Mouse (Mus musculus) splenic B cell, adult 2 months (primary cell): Measurements from ENCODE around the gene Hoxc5.

Source experiments
- DNase-seq: peaks from one replicate; pipeline ENCODE4 v3.0.0-alpha.2; 2011; ENCODE audit warnings: low read depth, low spot score
- H3K27me3 ChIP-seq: 2 replicates; pipeline ENCODE4 v1.6.1; 2012; ENCODE audit warnings: mild to moderate bottlenecking, low read length, moderate library complexity, mixed read lengths; ENCODE audit not compliant: control insufficient read depth, poor library complexity, insufficient read depth, severe bottlenecking
- H3K36me3 ChIP-seq: 2 replicates; pipeline ENCODE4 v1.6.1; 2012; ENCODE audit warnings: mild to moderate bottlenecking, low read length, moderate library complexity, mixed read lengths; ENCODE audit not compliant: control insufficient read depth, poor library complexity, insufficient read depth, severe bottlenecking

Gene Hoxc5

DNA sequence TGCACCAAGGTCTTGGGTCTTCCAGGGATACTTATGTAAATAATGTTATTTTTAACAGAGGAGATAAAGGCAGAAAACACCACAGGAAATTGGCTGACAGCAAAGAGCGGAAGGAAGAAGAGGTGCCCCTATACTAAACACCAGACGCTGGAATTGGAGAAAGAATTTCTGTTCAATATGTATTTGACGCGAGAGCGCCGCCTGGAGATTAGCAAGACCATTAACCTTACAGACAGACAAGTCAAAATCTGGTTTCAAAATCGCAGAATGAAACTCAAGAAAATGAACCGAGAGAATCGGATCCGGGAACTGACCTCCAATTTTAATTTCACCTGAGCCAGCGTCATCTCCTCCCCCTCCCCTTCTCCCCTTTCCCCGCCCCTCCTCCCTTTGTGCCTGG, 3.5 kb downstream of the Hoxc5 start:
- DNase-seq = no peak
- no peaks in the 10 kb centered on the region for H3K36me3 ChIP-seq
- H3K27me3 ChIP-seq = peaks cover 2% of the 10 kb centered on the region

DNA sequence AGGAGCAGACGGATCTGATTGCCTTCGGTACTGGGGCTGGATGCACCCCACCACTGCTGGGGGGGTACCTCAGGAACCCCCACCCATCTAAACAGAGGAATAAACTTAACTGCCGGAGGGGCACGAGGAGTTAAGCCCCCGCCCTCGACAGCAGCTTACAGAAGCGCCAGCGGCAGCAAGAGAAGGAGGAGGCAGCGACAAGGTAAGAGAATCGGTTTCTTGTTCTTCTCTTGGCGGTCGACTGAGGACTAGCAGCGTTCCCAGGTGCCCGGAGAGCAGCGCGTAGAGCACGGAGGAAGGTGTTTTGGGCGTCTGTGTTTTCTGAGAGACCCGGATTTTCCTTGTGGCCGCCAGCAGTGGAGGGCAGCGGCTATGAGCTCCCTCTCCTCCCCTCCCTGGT, 5.0 kb downstream of the Hoxc5 start:
- no peak for DNase-seq
- H3K27me3 ChIP-seq = peaks cover 2% of the 10 kb centered on the region
- H3K36me3 ChIP-seq = no peaks in the 10 kb centered on the region

DNA sequence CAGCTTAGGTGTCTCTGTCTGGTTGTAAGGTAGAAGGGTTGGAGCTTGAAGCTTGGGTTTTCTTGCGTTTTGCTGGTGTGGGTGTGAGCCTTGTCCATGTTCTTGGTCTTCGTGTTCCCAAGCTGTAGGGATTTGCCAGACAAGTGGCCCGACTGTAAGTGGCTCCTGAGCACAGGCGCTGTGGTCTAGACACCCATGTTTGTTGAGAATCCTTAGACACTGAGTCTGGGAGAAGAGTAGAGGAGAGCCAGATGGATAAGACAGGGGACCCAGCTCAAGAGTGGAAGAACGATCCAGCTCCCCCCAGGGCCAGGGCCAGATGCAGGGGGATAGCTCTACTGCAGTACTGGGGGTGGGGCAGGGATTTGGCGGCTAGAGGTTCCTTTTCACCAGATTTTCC, 5.5 kb downstream of the Hoxc5 start:
- DNase-seq = no peak
- Histone ChIP-seq H3K36me3 (no peaks in the 10 kb centered on the region), H3K27me3 (no peaks in the 10 kb centered on the region; the same call in 1 of the 2 replicates)

DNA sequence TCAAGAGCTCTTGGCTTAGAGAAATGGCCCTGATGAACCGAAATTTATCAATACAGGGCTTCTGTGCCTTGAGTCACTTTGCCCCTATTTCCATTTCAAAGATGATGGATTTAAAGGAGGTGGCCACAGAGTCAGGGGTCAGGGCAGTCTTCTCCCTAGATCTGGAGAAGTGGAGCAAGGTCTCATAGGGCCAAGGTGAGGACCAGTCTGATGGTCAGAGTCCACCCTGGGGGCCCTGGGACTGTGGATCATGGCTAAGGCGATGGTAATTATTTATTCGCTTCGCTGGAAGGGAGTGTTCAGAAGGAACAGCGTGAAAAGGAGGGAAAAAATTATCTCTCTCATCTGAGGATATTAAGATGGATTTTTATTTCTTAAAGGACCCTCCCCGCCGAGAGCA, 7.8 kb downstream of the Hoxc5 start:
- H3K27me3 ChIP-seq = peaks cover 1% of the 10 kb centered on the region
- no peak for DNase-seq
- no peaks in the 10 kb centered on the region for H3K36me3 ChIP-seq

DNA sequence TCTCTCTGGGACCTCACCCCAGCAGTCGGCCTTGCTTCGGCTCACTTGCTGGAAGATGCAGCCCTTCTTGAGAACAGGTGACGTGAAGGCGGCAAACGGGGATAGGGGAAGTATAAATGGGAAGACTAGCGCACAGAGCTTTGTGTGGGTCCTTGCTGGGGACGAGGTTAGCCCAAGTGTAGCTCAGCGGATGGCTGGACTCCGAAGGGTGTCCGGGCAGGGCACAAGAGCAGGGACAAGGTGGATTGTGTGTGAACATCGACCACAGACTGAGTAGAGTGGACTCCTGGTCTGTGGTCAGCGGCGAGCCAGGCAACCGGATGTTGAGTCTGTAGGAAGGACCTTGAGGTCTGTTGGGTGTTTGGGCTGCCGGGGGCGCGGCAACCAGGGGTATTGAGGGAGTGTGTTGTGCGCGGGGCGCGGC, 8.5 kb downstream of the Hoxc5 start:
- no peaks in the 10 kb centered on the region for H3K36me3 ChIP-seq
- no peak for DNase-seq
- H3K27me3 ChIP-seq = peaks cover 2% of the 10 kb centered on the region

DNA sequence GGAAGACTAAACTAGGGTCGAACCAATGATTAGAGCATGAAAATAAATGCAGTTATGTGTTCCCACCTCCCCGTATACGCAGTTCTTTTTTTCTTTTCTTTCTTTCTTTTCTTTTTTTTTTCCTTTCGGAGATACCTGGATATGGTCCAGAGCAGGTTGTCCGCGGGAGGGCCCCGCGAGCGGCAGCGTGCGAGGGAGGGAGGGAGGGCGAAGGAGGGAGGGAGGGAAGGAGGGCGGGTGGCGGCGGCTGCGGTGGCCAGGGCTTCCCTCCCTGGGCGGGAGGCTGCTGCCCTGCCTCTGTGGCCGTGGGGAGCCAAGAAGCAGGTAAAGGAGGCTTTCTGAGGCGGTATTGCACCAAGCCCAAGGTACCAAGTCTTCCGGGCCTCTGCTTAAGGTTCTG, 8.9 kb downstream of the Hoxc5 start, which contains the start of gene Hoxc9:
Gene Hoxc9 (plus strand): TSS at position 269 of the 400 bp plus-strand sequence.
- DNase-seq = no peak
- Histone ChIP-seq H3K36me3 (no peaks in the 10 kb centered on the region), H3K27me3 (peaks cover 2% of the 10 kb centered on the region)

DNA sequence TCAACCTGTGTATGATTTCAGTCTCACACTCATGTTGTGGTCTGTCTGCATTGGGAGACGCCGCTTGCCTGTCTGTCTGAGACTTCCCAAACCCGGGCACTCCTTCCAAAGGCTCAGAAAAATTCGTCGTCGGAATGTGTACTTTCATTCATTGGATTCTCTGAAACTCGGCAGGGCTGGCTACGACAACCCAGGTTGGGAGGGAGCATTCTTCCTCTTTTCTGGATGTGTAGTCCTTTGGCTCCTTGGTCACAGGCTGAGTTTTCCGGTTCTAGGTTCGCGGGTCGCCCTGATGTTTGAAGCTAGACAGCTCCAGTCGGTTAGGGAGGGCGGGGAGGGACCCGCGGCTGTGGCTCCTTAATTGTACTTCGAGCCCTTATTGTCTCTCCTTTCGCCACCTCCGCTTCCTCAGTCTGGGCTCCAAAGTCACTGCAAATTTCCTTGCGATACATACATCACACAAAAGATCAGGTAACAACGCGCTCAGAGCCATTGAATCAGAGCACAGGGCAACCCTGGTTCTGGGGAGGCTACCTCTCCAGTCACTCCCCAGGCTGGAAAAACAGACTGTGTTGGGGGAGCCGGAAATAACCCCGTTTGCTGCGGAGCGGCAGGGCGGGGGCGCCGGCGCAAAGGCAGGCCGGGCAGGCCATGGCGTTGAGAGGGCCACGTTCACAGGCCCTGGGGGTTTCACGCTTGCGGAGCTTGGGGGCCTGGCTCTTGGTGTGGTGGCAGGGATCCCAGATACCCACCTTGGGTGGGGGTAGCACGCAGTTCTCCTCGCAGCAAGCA, 9.6 kb downstream of the Hoxc5 start:
- DNase-seq = no peak

DNA sequence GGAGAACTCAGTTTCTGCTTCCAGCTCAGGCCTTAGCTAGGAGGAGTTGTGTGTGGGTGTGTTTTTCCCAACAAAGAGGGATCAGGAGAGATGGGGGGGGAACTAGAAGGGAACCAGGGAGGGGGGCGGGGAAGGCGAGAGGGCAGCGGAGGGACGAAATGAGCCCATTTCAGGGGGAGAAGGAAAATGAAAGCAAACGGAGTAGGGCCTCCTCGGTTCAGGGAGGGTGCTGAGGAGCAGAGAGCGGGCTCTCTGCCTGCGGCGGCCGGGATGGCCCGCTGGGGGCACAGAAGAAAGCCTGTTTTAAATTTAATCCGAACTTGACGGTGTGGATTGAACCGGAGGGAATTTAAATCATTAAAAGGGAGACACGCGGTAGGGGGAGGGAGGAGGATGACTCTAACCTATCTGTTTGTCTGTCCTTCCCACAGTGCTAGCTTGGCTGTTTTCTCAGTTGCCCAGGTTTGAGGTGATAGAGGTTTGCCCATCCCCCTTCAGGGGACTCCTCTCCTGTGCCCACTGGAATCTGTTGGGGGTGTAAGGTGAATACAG, 10.3 kb downstream of the Hoxc5 start:
- peaks cover 2% of the 10 kb centered on the region for H3K27me3 ChIP-seq
- H3K36me3 ChIP-seq = no peaks in the 10 kb centered on the region
- no peak for DNase-seq

More for the DNA sequence above, 9.6 kb downstream of the Hoxc5 start:
- Histone ChIP-seq H3K27me3 (peaks cover 2% of the 10 kb centered on the region), H3K36me3 (no peaks in the 10 kb centered on the region)

DNA sequence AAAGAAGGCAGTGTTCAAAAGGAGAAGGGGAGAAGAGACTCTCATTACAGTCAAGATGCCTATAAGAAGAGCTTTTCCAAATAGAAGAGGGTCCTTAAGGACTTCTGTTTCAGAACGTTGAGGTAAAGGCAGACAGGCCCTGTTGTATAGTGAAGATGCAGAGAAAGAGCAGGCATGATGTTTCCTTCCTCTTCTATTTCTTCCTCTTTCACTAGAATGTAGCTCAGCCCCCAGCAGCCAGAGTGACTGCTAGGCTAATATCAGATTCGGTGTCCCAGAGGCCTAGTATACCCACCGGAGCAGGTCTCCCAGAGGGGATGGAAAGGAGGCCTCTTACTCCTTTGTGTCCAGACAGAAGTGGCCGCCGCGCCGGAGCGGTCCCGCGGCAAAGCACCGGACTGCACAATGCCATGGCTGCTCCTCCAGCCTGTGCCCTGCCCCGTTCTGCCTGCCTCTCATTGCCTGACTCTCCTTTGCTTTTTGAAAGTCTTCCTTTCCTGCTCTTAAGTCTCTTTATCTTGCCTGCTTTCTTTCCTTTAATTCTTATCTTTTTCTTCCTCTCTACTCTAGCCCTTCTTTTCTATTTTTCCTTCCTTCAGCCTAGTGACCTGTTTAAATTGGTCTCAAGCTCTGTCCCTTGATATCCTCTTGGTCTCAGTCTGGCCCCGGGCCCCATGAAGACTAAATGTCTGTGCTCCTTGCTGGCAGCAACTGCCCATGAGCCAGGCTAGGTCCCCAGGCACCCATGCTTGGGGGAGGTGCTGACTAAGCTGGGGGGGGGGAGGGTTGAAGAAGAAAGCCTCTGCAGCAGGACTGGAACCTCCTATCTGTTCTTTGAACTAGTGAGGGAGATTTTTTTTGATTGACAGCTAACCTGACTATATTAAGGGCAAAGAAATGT, 11.6 kb downstream of the Hoxc5 start:
- H3K27me3 ChIP-seq = peaks cover 2% of the 10 kb centered on the region
- no peaks in the 10 kb centered on the region for H3K36me3 ChIP-seq
- DNase-seq = peak; percentile 36

DNA sequence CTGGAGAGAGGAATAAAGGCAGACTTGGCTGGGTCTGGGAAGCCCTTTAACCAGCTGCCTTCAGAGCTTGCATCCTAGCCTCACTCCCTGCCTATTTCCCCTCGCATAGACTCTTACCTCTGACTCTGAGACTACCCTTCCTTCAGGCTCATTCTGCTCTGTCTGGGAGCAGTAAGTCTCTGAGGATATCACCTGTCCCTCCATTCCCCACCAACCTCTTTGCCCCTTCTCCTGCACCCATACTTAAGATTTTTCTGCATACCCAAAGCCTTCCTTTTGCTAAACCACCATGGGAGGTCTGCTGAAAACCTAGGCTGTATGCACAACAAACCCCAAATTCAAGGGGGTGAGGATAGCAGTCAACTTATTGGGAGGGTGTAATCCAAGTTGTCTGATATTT, 12.7 kb downstream of the Hoxc5 start:
- no peaks in the 10 kb centered on the region for H3K36me3 ChIP-seq

DNA sequence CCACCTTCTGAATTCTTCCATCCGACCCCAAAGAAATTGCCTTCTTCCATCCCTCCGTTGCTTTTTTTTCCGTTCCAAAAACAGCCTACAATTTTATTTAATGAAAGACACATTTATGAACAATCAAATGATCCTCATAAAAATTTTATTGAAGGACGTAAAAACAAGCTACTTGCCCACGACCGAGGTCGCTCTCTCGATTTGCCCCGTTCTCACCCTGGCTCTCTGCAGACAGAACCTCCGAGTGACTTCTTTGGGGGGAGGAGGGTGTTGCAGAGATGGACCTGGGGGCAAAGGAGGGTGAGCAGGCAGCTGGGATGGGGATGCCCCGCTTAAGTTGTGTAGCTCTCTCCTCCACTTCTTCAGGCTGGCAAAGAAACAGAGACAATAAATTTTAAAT, 13.1 kb downstream of the Hoxc5 start:
- Histone ChIP-seq H3K36me3 (no peaks in the 10 kb centered on the region), H3K27me3 (peaks cover 2% of the 10 kb centered on the region)
- no peak for DNase-seq

More for the DNA sequence above, 12.7 kb downstream of the Hoxc5 start:
- H3K27me3 ChIP-seq = peaks cover 2% of the 10 kb centered on the region
- DNase-seq = no peak

DNA sequence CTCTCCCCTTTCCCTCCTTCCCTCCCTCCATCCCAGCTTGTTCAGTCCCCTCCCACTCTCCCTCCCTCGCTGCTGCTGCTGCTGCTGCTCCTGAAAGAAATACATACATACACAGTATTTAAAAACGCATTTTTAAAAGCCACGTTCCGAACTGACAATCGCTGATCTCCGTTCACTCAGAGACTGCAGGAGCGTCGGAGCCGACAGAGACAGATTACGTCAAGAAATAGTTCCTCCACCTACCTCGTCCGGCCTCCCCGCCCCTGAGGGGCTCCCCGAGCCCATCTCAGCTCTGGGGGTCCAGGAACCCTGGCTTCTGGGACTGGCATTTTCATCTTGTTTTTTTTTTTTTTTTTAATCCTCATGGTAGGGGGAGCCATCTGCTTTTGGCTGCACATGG, 13.7 kb downstream of the Hoxc5 start:
- Histone ChIP-seq H3K36me3 (no peaks in the 10 kb centered on the region), H3K27me3 (peaks cover 2% of the 10 kb centered on the region)
- no peak for DNase-seq

DNA sequence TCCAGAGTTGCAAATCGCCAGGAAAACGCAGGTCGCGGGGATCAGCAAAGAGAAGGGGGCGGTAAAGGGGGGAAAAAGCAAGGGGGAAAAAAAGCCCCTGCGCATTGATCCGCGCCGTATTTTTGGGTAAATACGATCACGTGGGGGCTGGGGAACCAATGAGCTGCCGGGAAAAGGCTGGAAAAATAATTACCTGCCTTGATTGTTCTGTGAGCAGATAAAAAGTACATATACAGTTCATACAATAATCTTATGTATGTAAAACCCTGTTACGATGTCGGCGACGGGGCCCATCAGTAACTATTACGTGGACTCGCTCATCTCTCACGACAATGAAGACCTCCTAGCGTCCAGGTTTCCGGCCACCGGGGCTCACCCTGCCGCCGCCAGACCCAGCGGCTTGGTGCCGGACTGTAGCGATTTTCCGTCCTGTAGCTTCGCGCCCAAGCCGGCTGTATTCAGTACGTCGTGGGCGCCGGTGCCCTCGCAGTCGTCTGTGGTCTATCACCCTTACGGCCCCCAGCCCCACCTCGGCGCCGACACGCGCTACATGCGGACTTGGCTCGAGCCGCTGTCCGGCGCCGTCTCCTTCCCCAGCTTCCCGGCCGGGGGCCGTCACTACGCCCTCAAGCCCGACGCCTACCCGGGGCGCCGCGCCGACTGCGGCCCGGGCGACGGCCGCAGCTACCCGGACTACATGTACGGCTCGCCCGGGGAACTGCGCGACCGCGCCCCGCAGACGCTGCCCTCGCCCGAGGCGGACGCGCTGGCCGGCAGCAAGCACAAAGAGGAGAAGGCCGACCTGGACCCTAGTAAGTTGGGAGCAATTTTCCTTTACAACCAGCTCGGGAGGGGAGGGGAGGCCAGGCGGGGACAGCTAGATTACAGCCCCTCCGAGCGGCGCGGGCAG, 14.4 kb downstream of the Hoxc5 start:
- DNase-seq = no peak
- H3K36me3 ChIP-seq = no peaks in the 10 kb centered on the region
- peaks cover 2% of the 10 kb centered on the region for H3K27me3 ChIP-seq

DNA sequence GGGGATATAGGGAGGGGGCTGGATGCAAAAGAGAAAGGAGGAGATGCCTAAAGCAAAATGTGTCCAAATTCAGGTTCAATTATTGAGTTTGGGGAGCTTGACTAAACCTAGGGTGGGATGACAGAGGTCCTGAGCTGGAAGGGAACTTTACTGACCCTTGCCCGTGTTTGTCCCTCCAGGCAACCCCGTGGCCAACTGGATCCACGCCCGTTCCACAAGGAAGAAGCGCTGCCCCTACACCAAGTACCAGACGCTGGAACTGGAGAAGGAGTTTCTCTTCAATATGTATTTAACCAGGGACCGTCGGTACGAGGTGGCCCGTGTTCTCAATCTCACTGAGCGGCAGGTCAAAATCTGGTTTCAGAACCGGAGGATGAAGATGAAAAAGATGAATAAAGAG, 16.5 kb downstream of the Hoxc5 start:
- no peak for DNase-seq
- Histone ChIP-seq H3K36me3 (no peaks in the 10 kb centered on the region), H3K27me3 (peaks cover 2% of the 10 kb centered on the region)
